Mouse (Mus musculus): ENCODE measurements around the gene L3mbtl4.

L3mbtl4 gene

GRCm38 (mm10) chr17:68642521-68643088 is 369.0 kb downstream of the L3mbtl4 start:
- DNase-seq (ENCODE audit: low read depth, low spot score) = no peak

- DNase-seq (ENCODE audit: low read depth, low spot score) = no peak
Measured at GRCm38 (mm10) chr17:68666528-68666927, 392.9 kb downstream of the L3mbtl4 start.

- DNase-seq (ENCODE audit: low read depth, low spot score) = no peak
Measured at GRCm38 (mm10) chr17:68672088-68672504, 398.5 kb downstream of the L3mbtl4 start.

- DNase-seq (ENCODE audit: low read depth, low spot score) = no peak
Measured at GRCm38 (mm10) chr17:68710701-68711100, 437.1 kb downstream of the L3mbtl4 start.

GRCm38 (mm10) chr17:68711350-68711749 is 437.8 kb downstream of the L3mbtl4 start:
- no peak for DNase-seq (ENCODE audit: low read depth, low spot score)

GRCm38 (mm10) chr17:68748296-68748695 is 474.7 kb downstream of the L3mbtl4 start:
- DNase-seq (ENCODE audit: low read depth, low spot score) = no peak

GRCm38 (mm10) chr17:68750513-68750912 is 476.9 kb downstream of the L3mbtl4 start:
- DNase-seq (ENCODE audit: low read depth, low spot score) = no peak

GRCm38 (mm10) chr17:68753112-68753511 is 479.5 kb downstream of the L3mbtl4 start:
- DNase-seq (ENCODE audit: low read depth, low spot score) = no peak

- no peak for DNase-seq (ENCODE audit: low read depth, low spot score)
Measured at GRCm38 (mm10) chr17:68754789-68755188, 481.2 kb downstream of the L3mbtl4 start.

- no peak for DNase-seq (ENCODE audit: low read depth, low spot score)
Measured at GRCm38 (mm10) chr17:68758428-68758827, 484.8 kb downstream of the L3mbtl4 start.

GRCm38 (mm10) chr17:68758936-68759335 is 485.3 kb downstream of the L3mbtl4 start:
- DNase-seq (ENCODE audit: low read depth, low spot score) = no peak

GRCm38 (mm10) chr17:68759978-68760377 is 486.4 kb downstream of the L3mbtl4 start:
- DNase-seq (ENCODE audit: low read depth, low spot score) = no peak

- DNase-seq (ENCODE audit: low read depth, low spot score) = no peak
Measured at GRCm38 (mm10) chr17:68764329-68764880, 490.8 kb downstream of the L3mbtl4 start.

- DNase-seq (ENCODE audit: low read depth, low spot score) = no peak
Measured at GRCm38 (mm10) chr17:68769561-68769960, 496.0 kb downstream of the L3mbtl4 start.

- DNase-seq (ENCODE audit: low read depth, low spot score) = no peak
Measured at GRCm38 (mm10) chr17:68771046-68771750, 497.6 kb downstream of the L3mbtl4 start.

GRCm38 (mm10) chr17:68793741-68794140 is 520.1 kb downstream of the L3mbtl4 start:
- no peak for DNase-seq (ENCODE audit: low read depth, low spot score)

- no peak for DNase-seq (ENCODE audit: low read depth, low spot score)
Measured at GRCm38 (mm10) chr17:68826323-68826722, 552.7 kb downstream of the L3mbtl4 start, which contains the start of gene Tmem200c. TSS of gene Tmem200c (plus strand) at chr17:68826623.
